Mouse (Mus musculus): Measurements from ENCODE around the gene Scap.
A peak's percentile ranks its signal among the peaks of the same experiment; 100 is the strongest.
"Not testable (repeated sequence)": the region's sequence is repeated elsewhere in the genome, so short reads cannot be mapped to it uniquely, and the experiment has no call there.

Scap gene

DNA sequence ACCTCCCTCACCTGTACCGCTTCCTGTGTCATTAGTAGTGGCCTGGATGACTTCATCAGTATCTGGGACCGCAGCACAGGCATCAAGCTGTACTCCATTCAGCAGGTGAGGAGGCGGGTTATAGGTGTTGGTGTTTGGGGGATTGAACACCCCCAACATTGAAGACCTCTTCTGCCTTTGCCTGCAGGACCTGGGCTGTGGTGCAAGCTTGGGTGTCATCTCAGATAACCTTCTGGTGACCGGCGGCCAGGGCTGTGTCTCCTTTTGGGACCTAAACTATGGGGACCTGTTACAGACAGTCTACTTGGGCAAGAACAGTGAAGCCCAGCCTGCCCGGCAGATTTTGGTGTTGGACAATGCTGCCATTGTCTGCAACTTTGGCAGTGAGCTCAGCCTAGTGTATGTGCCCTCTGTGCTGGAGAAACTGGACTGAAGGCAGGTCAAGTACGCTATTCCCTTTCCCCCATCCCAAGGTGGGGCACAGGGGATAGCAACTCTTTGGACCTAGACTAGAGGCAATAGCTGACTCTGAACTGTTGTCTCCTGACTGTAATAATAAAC lies 51.4 kb downstream of the Scap start:
- no peak for DNase-seq (ENCODE audit: low spot score)

DNA sequence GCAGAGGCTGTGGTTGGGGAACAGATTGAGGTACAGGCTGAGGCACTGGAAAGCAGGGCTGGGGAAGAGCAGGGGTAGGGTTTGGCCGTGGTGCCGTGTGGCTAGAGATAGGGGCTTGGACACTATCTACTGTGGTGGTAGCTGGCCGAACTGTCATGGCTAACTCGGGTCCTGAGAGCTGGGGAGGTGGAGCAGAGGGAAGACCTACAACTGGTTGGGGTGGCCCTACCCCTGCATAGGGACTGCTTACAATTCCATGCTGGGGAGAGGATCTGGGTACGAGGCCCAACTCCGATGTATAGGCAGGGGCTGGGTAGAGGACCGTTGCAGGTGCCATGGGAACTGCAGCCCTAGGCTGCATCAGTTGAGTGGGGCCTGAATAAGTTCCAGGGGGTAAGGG lies 54.9 kb downstream of the Scap start:
- no peak for DNase-seq (ENCODE audit: low spot score)

DNA sequence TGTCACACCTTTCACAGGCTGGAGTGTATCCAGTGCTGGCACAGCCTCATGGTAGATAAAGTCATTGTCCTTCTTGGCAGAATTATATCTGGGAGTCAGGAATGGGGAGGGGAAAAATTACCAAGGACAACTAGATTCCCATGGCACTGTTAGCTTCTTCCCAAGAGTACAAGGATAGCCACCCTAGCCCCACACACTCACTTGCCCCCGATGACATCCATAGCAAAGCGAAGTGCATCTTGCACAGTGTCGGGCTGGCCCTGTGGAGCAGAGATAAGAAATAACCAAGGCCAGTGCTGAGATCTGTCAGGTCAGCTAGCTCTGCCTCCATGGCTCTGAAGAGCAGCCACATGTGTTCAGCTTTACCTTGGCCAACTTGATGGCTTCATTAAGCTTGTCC lies 57.8 kb downstream of the Scap start:
- no peak for DNase-seq (ENCODE audit: low spot score)

DNA sequence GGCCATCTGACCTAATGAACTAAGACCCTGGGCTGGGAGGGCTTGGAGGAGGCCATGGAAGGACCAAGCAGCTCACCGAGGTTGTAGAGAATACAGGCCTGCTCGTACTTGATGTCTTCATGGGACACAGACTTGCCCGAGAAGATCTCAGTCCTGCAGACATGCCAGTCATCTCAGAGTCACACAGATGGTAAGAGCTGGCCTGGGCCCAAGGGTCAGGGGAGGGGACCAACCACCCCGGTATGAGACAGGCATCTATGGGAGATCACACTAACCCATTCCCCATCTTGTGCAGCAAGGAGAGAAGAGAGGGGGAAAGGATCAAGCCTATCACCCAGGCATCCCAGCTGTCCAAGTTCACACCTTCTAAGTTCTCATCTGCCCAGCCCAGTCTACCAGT lies 60.2 kb downstream of the Scap start:
- no peak for DNase-seq (ENCODE audit: low spot score)

DNA sequence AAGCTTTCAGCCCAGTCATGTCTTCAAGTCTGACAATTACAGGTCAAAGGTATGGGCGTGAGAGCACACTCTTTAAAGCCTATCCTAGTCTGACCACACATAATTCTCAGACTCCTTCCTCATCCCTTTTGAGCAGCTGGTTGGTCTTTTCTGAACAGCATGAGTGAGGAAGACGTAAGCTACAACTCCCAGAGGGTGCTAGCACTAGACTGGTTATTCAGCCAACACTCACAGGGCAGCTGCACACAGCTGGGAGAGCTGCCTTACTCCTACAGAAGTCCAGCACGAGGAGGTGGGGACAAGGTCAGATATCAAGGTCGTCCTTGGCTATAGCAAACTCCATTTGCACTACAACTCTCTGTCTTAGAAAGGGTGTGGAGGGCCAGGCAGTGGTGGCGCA lies 67.6 kb downstream of the Scap start:
- DNase-seq (ENCODE audit: low spot score), result no peak

DNA sequence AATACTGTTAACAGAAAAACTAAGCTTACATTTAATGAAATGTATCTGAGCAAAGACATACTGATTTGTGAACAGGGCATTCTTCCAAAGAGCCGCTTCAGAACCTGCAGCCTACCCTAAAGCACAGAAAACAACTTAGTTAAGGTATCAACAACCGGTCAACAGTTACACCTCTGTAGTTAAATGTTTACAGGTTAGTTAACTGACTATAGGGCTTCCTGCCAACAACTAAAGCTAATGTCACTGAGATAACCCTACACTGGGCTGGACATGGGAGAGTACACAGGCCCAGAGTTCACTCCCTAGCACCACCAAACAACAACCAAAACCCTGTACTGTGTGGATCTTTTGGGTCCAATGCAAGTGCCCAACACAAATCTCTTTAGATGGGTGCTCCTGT lies 69.6 kb downstream of the Scap start:
- DNase-seq (ENCODE audit: low spot score), result no peak

DNA sequence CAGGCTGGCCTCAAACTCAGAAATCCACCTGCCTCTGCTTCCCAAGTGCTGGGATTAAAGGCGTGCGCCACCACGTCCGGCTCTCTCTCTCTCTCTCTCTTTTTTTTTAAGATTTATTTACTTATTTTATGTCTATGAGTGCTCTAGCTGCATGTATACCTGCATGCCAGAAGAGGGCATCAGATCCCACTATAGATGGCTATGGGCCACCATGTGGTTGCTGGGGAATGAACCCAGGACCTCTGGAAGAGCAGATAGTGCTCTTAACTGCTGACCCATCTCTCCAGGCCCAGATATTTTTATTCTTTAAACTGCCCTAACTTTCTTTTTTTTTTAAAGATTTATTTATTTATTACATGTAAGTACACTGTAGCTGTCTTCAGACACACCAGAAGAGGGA lies 70.2 kb downstream of the Scap start:
- DNase-seq (ENCODE audit: low spot score), result not testable (repeated sequence)

DNA sequence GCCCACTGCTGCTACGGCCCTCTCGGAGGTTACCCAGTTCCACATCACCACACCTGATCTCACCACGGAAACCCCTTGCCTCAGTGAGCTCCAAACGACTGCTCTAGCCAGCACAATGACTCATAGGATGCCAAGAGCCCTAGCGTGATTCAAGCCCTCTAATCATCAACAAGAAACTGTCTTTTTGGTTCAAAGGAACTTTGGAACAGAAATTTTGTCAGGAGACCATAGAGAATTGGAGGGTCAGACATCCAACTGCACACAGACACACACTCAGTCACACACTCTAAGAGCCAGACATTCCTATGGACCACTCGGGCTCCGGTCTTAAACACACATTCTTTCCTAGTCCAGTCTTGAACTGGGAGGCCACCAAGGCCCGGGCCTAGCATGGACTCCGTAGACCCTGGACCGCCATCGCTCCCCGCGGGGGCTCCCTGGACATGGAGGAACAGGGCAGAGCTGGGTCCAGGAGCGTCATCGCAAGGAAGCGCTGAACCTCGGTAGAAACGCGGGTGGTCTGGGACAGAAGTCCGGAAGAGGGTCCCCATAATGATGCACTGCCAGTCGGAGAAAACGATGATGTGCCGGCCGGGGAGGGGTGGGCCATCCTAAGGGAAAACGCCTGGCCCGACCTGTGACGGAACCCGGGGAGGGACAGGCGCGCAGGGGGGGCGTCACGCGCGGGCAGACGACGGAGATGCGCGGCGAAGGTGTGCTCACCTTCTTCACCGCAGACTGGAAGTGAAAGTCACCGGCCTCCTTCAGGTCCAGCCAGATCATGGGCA lies 74.4 kb downstream of the Scap start:
- DNase-seq (ENCODE audit: low spot score), result no peak

DNA sequence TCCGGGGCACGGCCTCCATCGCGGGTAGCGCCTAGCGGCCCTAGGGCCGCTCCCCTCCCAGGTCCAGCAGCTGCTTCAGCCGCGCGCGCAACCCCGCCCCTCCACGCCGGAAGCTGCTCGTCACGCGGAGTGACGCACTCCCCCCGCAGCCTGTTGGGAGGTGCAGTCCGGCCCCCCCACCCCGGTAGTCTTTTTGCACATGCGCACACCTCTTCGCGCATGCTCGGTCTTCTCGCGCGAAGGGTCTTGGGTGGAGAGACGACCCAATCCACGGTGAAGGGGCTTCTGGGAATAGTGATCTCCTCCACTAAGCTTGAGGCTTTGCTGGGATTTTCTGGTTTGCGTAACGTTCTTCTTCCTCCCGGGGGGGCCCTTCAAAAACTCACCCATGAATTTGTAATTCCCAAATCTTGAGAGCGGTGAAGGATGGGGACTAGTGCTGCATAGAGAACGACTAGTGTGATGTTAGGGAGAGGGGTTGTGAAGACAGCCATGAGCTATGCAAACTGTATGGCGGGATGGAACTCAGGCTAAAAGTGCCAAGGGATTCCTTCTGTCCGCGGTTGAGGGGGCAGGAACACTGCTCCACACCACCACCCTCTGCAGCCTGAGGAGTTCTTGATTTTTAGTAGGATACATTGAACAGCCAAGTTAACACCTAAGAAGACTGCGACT lies 75.1 kb downstream of the Scap start, which contains the start of gene Ptpn23:
Gene Ptpn23, minus strand, starts transcription at position 115 of the 675 bp plus-strand sequence.
- peak; percentile 95 for DNase-seq (ENCODE audit: low spot score)

DNA sequence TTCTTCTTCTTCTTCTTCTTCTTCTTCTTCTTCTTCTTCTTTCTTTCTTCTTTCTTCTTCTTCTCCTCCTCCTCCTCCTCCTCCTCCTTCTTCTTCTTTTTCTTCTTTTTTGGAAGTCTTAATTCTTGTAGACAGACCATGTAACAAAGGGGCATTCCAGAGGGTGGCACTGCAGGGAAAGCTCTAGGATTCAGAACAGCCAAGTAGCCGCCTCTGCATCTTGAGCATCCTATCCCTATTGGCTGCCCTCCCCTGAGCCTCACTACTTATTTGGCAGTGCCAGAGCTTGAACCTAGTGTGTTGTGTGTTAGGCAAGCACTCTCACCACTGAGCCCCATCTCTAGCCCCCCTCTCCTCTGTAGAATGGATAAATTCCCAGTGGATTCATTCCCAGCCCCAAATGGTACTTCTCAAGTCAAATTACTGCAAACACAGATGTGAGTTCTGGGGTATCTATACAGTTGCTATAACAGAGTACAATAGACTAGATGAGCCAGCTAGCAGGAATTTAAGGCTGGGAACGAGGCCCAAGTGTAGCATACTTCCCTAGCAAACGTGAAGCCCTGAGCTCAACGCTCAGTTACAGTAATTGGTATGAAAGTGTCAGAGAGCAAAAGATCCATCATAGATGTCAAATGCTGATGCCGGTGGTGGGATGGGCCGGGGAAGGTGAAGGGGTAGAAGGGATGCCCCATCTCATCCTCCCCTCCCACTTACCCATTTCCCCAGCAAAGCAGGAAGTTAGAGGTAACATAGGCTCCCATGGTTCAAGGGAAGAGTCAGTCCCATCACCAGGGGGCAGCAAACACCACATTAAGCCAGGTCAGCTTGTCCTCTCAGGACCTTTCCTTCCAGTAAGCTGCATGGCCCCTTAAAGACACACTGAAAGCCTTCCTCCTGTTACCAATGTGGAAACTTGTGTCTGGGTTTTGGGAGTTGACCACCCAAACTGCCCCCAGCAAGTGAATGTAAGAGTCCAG lies 78.1 kb downstream of the Scap start:
- peak; percentile 89 for DNase-seq (ENCODE audit: low spot score)

DNA sequence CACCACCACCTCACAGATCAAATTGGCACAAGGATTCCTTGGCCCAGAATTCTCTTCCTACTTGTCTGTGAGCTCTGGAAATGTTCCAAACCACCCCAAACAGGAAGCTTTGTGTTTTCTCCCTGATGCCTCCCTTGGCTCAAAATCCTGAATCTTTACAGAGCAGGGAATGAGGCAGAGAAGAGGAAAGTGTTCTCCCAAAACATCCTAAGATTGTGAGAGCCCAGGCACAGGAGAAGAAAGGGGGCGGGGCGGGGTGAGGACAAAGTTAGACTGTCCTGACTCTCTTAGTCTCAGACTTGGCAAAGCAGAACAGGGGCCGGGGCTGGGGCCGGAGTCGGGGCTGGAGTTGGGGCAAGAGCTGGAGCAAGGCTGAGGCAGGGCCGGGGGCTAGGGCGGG lies 79.8 kb downstream of the Scap start:
- DNase-seq (ENCODE audit: low spot score), result peak; percentile 55

DNA sequence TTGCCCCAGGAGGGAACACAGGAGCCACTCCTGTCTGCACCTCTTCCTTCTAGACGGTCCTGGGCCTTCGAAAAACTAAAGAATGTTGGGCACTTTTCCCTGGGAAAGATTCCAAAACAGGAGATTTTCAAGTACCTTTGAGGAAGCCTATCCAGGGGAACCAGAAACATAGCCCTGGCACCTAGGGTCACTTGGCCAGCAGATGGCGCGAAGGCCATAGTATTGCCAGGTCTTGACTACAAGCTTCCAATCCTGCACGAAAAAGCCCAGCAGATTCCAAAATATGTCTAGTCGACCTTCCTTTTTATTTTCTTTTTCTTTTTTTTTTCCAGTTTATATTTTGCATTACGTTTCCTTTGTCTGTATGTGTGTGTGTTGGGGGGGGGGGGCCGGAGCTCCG lies 80.7 kb downstream of the Scap start:
- DNase-seq (ENCODE audit: low spot score), result peak; percentile 90

DNA sequence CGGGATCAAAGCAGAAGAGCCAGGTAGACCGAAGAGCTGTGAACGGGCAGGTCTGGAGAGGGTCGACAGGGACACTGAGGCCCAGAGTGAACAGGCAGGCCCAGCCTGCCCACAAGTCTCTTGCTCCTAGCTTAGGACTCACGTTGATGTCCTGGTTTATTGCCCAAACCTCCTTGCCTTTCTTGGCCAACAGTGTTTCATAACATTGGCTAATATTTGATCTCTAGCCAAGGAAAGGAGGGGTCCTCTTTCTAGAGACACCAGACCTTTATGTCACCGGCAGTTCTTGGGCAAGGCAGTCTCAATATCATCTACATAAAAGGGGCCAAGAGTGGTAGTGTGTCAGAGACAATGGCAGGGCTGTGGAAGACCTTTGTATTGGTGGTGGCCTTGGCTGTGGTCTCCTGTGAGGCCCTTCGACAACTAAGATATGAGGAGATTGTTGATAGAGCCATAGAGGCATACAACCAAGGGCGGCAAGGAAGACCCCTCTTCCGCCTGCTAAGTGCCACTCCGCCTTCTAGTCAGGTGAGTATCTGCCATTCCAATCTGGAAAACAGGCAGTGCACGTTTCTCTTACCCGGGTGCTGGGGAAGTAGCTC lies 86.5 kb downstream of the Scap start, which contains the start of gene Ngp:
Gene Ngp, plus strand, starts transcription at position 237 of the 602 bp plus-strand sequence.
- DNase-seq (ENCODE audit: low spot score), result no peak

DNA sequence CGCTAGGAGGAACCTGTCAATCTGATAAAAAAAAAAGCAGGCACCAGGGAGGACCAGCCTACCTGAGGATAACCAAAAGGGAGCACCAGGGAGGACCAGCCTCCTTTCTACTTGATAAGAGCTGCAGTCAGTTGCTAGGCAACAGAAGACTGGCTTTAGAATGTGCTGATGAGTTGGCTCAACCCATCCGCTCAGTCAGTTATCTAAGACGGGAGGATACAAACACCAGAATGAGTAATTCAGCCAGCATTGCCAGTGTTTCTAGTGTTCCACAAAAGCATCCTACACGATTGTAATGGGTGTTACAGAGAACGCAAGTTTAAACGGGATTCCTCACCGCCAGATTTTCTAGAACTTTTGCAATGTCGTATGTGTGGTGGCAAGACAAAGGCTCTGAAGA lies 98.2 kb downstream of the Scap start:
- no peak for DNase-seq (ENCODE audit: low spot score)

DNA sequence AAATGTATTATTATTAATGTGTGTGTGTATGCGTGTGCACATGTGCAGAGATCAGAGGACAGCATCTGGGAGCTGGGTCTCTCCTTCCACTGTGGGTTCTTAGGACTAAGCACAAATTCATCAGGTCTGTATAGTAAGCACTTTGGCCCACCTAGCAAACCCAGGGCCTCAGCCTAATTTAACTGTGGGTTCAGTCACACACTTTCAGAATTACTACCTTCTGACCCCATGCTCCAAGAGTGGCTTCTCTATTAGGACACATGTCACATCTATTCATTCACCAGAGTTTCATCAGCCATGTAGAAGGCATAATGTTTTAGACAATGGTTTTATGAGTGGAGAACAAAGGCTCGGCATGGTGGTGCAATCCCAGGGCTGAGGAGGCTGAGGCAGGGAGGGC lies 100.0 kb downstream of the Scap start:
- no peak for DNase-seq (ENCODE audit: low spot score)
